Mouse (Mus musculus): ENCODE measurements around the gene Nxph2. TPM values are rescaled to one million over a fixed set of nuclear protein-coding genes. Genes with fewer than 3 reads are reported as not detected.
A peak's percentile ranks its signal among the peaks of the same experiment; 100 is the strongest.
"Not testable (repeated sequence)": the region's sequence is repeated elsewhere in the genome, so short reads cannot be mapped to it uniquely, and the experiment has no call there.

Gene Nxph2
- polyA plus RNA-seq (2016; fragmentation: Nextera tagmentation; extraction: Ambion mirVana) = 0.12 TPM in 1 of 2 replicates, not detected in the other

DNA sequence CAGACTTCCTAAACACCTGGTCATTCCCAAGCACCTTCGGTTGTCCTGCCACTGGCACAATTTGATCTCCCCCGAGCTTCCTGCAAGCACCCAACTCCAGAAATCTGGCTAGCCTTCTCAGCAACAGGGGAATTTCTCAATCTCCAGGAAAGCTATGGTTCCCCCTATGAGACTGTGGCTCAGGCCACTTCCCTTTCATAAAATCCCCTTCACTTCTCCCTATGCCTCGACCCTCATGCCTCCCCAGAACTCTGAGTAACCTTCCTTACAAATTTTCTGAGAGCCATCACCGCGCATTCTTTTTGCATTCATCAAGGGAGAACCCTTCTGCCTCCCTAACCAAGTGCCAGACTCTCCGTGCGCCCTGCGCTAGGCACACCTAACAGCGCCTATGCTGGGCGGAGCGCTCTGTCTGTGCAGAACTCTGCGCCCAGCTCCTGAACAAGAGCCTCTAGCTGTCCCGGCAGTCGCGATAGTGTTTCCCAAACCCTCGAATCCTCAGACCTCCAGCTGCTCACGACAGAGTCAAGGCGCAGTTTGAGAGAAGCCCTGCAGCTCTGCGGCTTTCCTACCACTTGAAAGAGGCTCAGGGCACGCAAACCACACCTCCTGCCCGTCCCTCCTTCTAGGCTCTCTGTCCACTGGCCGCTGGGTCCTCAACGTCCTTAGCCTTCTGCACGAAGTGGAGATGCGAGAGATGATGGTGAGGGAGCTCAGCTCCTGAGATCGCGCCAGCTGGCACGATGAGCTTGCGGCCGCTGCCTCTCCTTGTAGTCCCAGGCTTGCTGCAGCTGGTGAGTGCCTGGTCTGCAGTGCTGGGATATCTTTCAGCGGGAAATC lies at the start of gene Nxph2:
TSS of gene Nxph2 (plus strand) at position 501 of the 840 bp plus-strand sequence.
- Histone ChIP-seq H3K9me3 (replicated peaks) (no peaks in the 10 kb centered on the region), H3K27me3 (ENCODE audit: low read depth, poor library complexity, severe bottlenecking) (peaks cover 17% of the 10 kb centered on the region), H3K36me3 (no peaks in the 10 kb centered on the region), H3K4me1 (peaks cover 12% of the 10 kb centered on the region), H3K4me3 (peak within 1 kb of the TSS; percentile 58), H3K27ac (replicated peaks) (no peak within 1 kb of the TSS; the same call in 1 of the 2 replicates)
- 3% methylated on average over 31 of the region's 31 CpGs for WGBS
- DNase-seq (ENCODE audit: low spot score) = peak; percentile 41

DNA sequence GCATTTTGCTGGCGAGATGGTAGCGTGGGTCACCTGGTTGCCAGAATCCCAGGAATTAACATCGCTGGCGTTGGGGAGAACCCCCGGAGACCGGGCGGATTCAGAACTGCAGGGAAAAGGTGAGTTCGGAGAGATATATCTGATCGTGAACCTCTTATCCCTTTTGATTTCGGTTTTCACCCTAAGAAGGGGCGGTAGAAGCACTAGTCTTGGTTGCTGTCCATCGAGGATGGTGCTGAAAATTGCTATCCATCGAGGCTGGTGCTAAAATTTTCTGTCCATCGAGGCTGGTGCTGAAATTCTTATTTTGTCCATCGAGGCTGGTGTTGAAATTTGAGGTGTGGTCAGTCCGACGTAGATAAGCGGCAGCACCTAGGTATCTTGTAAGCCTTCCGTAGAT lies 30.1 kb upstream of the Nxph2 start:
- 57% methylated on average over 19 of the region's 19 CpGs for WGBS
- H3K4me3 ChIP-seq; H3K27me3 ChIP-seq (ENCODE audit: low read depth, poor library complexity, severe bottlenecking); H3K36me3 ChIP-seq; H3K4me1 ChIP-seq; DNase-seq (ENCODE audit: low spot score); H3K27ac ChIP-seq (replicated peaks): not testable (repeated sequence)
- H3K9me3 ChIP-seq (replicated peaks) = peaks cover 15% of the 10 kb centered on the region; the same call in 1 of the 2 replicates

DNA sequence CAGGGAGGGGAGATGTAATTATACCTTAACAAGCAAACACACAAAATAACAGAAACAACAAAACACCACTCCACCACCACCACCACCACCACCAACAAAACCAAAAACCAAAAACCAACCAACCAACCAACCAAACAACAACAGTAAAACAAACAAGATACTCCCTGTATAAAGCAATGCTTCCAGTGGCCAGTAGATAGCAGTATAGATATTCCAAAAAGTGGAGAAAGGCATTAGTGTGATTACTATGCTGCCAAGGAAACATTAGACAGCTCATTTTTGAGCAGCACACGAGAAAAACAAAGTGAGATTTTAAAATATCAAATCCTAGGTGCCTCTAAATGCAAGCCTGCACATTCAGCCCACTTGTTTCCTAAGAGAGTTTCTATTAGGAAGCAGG lies 6.2 kb upstream of the Nxph2 start:
- no peaks in the 10 kb centered on the region for H3K4me1 ChIP-seq
- no peaks in the 10 kb centered on the region for H3K36me3 ChIP-seq
- no peaks in the 10 kb centered on the region for H3K9me3 ChIP-seq (replicated peaks)
- no peak overlapping the region for H3K27ac ChIP-seq (replicated peaks)
- WGBS = 12% methylated on average over 1 of the region's 1 CpGs
- no peaks in the 10 kb centered on the region for H3K27me3 ChIP-seq (ENCODE audit: low read depth, poor library complexity, severe bottlenecking)
- DNase-seq (ENCODE audit: low spot score) = no peak
- no peak overlapping the region for H3K4me3 ChIP-seq

Other genes starting within 250 kb of the Nxph2 start
- 16.8 and 18.1 TPM in 2 replicates for gene Mastl, start 165.2 kb upstream of the Nxph2 start, polyA plus RNA-seq (2016; fragmentation: Nextera tagmentation; extraction: Ambion mirVana)
- gene Yme1l1, start 164.9 kb upstream of the Nxph2 start, polyA plus RNA-seq (2016; fragmentation: Nextera tagmentation; extraction: Ambion mirVana) = 73.5 and 79.3 TPM in 2 replicates
- gene 4931423N10Rik, start 113.8 kb upstream of the Nxph2 start, polyA plus RNA-seq (2016; fragmentation: Nextera tagmentation; extraction: Ambion mirVana) = not detected in 2 replicates

All from midbrain, embryonic 10.5 days (tissue).